Mouse (Mus musculus) embryo, embryonic 10 days (tissue): Measurements from ENCODE around the gene 4930519P11Rik.
A peak's percentile ranks its signal among the peaks of the same experiment; 100 is the strongest.

Source experiments
- DNase-seq: peaks from one replicate; pipeline ENCODE4 v3.0.0-alpha.2; 2015; ENCODE audit warnings: low spot score

4930519P11Rik gene

GRCm38 (mm10) chr2:154613118-154614115, at the start of gene 4930519P11Rik, which contains the start of gene Zfp341:
Gene 4930519P11Rik, minus strand, starts transcription at chr2:154613437.
Gene Zfp341, plus strand, starts transcription at chr2:154613297.
- DNase-seq = peak; percentile 89

- DNase-seq = no peak
These were observed 46.4 kb upstream of the 4930519P11Rik start for GRCm38 (mm10) chr2:154659531-154660074.

- no peak for DNase-seq
These were observed 45.8 kb upstream of the 4930519P11Rik start for GRCm38 (mm10) chr2:154659070-154659469.

- DNase-seq = peak; percentile 26
These were observed 44.4 kb upstream of the 4930519P11Rik start for GRCm38 (mm10) chr2:154657486-154658237.

GRCm38 (mm10) chr2:154656710-154657485, 43.7 kb upstream of the 4930519P11Rik start:
- DNase-seq = peak; percentile 99

GRCm38 (mm10) chr2:154655878-154656414, 42.7 kb upstream of the 4930519P11Rik start:
- DNase-seq = no peak

GRCm38 (mm10) chr2:154654976-154655375, 41.7 kb upstream of the 4930519P11Rik start:
- DNase-seq = no peak

GRCm38 (mm10) chr2:154651363-154651762, 38.1 kb upstream of the 4930519P11Rik start, which contains the start of gene Chmp4b:
Gene Chmp4b, plus strand, starts transcription at chr2:154651705.
- peak; percentile 49 for DNase-seq

- no peak for DNase-seq
These were observed 37.2 kb upstream of the 4930519P11Rik start for GRCm38 (mm10) chr2:154650404-154650803.

- DNase-seq = peak; percentile 89
These were observed 34.8 kb upstream of the 4930519P11Rik start for GRCm38 (mm10) chr2:154648086-154648485.

- DNase-seq = no peak
These were observed 33.4 kb upstream of the 4930519P11Rik start for GRCm38 (mm10) chr2:154646634-154647033.

GRCm38 (mm10) chr2:154642712-154643385, 29.6 kb upstream of the 4930519P11Rik start:
- no peak for DNase-seq

- DNase-seq = no peak
These were observed 28.8 kb upstream of the 4930519P11Rik start for GRCm38 (mm10) chr2:154642005-154642459.

GRCm38 (mm10) chr2:154641176-154641575, 27.9 kb upstream of the 4930519P11Rik start:
- DNase-seq = no peak

- no peak for DNase-seq
These were observed 25.9 kb upstream of the 4930519P11Rik start for GRCm38 (mm10) chr2:154639115-154639514.

GRCm38 (mm10) chr2:154638521-154638920, 25.3 kb upstream of the 4930519P11Rik start:
- DNase-seq = no peak

GRCm38 (mm10) chr2:154635826-154636225, 22.6 kb upstream of the 4930519P11Rik start:
- no peak for DNase-seq

- DNase-seq = no peak
These were observed 20.8 kb upstream of the 4930519P11Rik start for GRCm38 (mm10) chr2:154633876-154634644.

- no peak for DNase-seq
These were observed 20.0 kb upstream of the 4930519P11Rik start for GRCm38 (mm10) chr2:154633039-154633742.
